Mouse (Mus musculus): ENCODE measurements at regions not wholly inside any gene's neighbourhood (a gene's known extent, or its start where the extent isn't known, plus 50 kb on each side); places are given as distances from the start of the nearest gene placed in this dataset.

GRCm38 (mm10) chr1:57217656-57218055 is 159.8 kb upstream of the 1700066M21Rik start:
- H3K79me2 ChIP-seq (ENCODE audit: control insufficient read depth, insufficient read depth, low read length, poor library complexity), result no peaks in the 10 kb centered on the region
- no peak overlapping the region for H3K27ac ChIP-seq (ENCODE audit: control insufficient read depth, low read depth, low read length)
- no peaks in the 10 kb centered on the region for H3K27me3 ChIP-seq (ENCODE audit: control insufficient read depth in 1 of 2, insufficient read depth in 2 of 2, low read length in 2 of 2)
- H3K9ac ChIP-seq (ENCODE audit: control insufficient read depth, low read depth, low read length, poor library complexity, severe bottlenecking), result no peak overlapping the region
- DNase-seq (ENCODE audit: low read depth, low spot score), result no peak
- H3K9me3 ChIP-seq (replicated peaks; ENCODE audit: insufficient read depth, low read length), result no peaks in the 10 kb centered on the region
- H3K4me1 ChIP-seq (ENCODE audit: control insufficient read depth in 1 of 2, insufficient read depth in 2 of 2, low read length in 2 of 2), result no peaks in the 10 kb centered on the region
- no peak overlapping the region for H3K4me3 ChIP-seq (ENCODE audit: control insufficient read depth in 1 of 2, insufficient read depth in 1 of 2, low read depth in 2 of 2, low read length in 2 of 2)
- TF ChIP-seq POLR2AphosphoS5 (IDR thresholded peaks at IDR 0.05; ENCODE audit: borderline replicate concordance, low read depth, low read length), result no peak
- no peak for TF ChIP-seq EP300 (IDR thresholded peaks at IDR 0.05; ENCODE audit: low read depth in 1 of 2, low read length in 2 of 2)
- TF ChIP-seq MYC (IDR thresholded peaks at IDR 0.05; ENCODE audit: low read depth, low read length), result no peak
- no peaks in the 10 kb centered on the region for H3K36me3 ChIP-seq (ENCODE audit: control insufficient read depth in 1 of 2, insufficient read depth in 2 of 2, low read length in 2 of 2)

DNA sequence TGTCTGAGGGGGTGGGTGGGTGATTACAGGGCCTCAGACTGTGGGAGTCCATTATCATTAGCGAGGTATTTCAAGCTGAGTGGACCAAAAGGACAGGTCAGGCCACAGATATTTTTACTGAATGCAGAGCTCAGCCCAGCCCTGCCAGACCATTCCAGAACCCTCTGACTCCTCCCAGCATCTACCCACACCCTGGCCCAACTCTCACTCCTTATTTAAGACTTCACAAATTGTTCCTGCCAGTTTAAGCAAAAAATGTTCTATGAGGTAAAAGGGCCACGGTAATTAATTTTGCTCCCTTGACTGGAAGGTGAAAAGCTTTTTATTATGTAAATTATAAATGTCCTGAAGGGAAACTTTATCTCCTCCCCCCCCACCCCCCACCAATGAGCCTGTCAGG is 159.3 kb upstream of the 1700066M21Rik start:
- no peak for DNase-seq (ENCODE audit: low read depth, low spot score)
- no peak overlapping the region for H3K27ac ChIP-seq (ENCODE audit: control insufficient read depth, low read depth, low read length)
- TF ChIP-seq ETS1 (IDR thresholded peaks at IDR 0.05; ENCODE audit: low read depth, low read length) (no peak), ZMIZ1 (IDR thresholded peaks at IDR 0.05; ENCODE audit: low read depth, low read length) (no peak), GATA1 (IDR thresholded peaks at IDR 0.05; ENCODE audit: low read depth, low read length) (no peak), MAX (IDR thresholded peaks at IDR 0.05; ENCODE audit: low read length) (no peak), EP300 (IDR thresholded peaks at IDR 0.05; ENCODE audit: low read depth in 1 of 2, low read length in 2 of 2) (no peak), ZKSCAN1 (IDR thresholded peaks at IDR 0.05; ENCODE audit: low read depth, low read length) (no peak), MXI1 (IDR thresholded peaks at IDR 0.05; ENCODE audit: low read depth, low read length) (no peak), HCFC1 (IDR thresholded peaks at IDR 0.05; ENCODE audit: low read depth, low read length) (no peak)
- no peak overlapping the region for H3K4me3 ChIP-seq (ENCODE audit: control insufficient read depth in 1 of 2, insufficient read depth in 1 of 2, low read depth in 2 of 2, low read length in 2 of 2)
- no peak overlapping the region for H3K9ac ChIP-seq (ENCODE audit: control insufficient read depth, low read depth, low read length, poor library complexity, severe bottlenecking)
- no peaks in the 10 kb centered on the region for H3K4me1 ChIP-seq (ENCODE audit: control insufficient read depth in 1 of 2, insufficient read depth in 2 of 2, low read length in 2 of 2)
- no peaks in the 10 kb centered on the region for H3K79me2 ChIP-seq (ENCODE audit: control insufficient read depth, insufficient read depth, low read length, poor library complexity)
- H3K27me3 ChIP-seq (ENCODE audit: control insufficient read depth in 1 of 2, insufficient read depth in 2 of 2, low read length in 2 of 2), result no peaks in the 10 kb centered on the region
- no peaks in the 10 kb centered on the region for H3K9me3 ChIP-seq (replicated peaks; ENCODE audit: insufficient read depth, low read length)
- no peaks in the 10 kb centered on the region for H3K36me3 ChIP-seq (ENCODE audit: control insufficient read depth in 1 of 2, insufficient read depth in 2 of 2, low read length in 2 of 2)

DNA sequence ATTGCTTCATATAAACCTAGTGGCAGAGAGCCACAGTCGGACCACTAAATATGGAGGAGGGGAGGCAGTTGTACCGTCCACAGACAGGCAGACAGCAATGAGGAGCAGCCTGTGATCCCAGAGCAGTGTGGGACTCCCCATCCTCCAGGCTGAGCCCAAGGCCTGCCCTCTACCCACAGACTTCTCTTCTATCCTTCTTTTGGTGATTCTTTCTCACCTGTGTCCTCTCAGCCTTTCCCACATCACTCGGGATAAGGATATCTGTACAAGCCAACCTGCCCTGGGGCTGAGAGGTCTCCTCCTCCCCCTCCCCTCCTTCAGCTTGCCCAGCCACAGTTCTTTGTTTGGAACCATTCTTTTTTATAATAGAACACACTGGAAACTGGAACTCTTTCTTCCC is 158.8 kb upstream of the 1700066M21Rik start:
- H3K27ac ChIP-seq (ENCODE audit: control insufficient read depth, low read depth, low read length), result no peak overlapping the region
- no peak for DNase-seq (ENCODE audit: low read depth, low spot score)
- no peaks in the 10 kb centered on the region for H3K27me3 ChIP-seq (ENCODE audit: control insufficient read depth in 1 of 2, insufficient read depth in 2 of 2, low read length in 2 of 2)
- TF ChIP-seq CHD1 (IDR thresholded peaks at IDR 0.05; ENCODE audit: low read depth, low read length) (no peak), MAFK (IDR thresholded peaks at IDR 0.05; ENCODE audit: borderline replicate concordance, low read depth, low read length) (no peak), MEF2A (IDR thresholded peaks at IDR 0.05; ENCODE audit: extremely low read depth, insufficient replicate concordance, low read depth, low read length, poor library complexity, severe bottlenecking) (no peak), BHLHE40 (IDR thresholded peaks at IDR 0.05; ENCODE audit: borderline replicate concordance, low read depth, low read length) (no peak), NELFE (IDR thresholded peaks at IDR 0.05; ENCODE audit: low read depth, low read length) (no peak), MYB (IDR thresholded peaks at IDR 0.05; ENCODE audit: low read depth, low read length) (no peak), UBTF (IDR thresholded peaks at IDR 0.05; ENCODE audit: borderline replicate concordance, insufficient read depth, low read depth, low read length) (no peak), CHD2 (IDR thresholded peaks at IDR 0.05; ENCODE audit: low read length) (no peak)
- H3K9me3 ChIP-seq (replicated peaks; ENCODE audit: insufficient read depth, low read length), result no peaks in the 10 kb centered on the region
- no peaks in the 10 kb centered on the region for H3K79me2 ChIP-seq (ENCODE audit: control insufficient read depth, insufficient read depth, low read length, poor library complexity)
- no peaks in the 10 kb centered on the region for H3K4me1 ChIP-seq (ENCODE audit: control insufficient read depth in 1 of 2, insufficient read depth in 2 of 2, low read length in 2 of 2)
- H3K9ac ChIP-seq (ENCODE audit: control insufficient read depth, low read depth, low read length, poor library complexity, severe bottlenecking), result no peak overlapping the region
- H3K4me3 ChIP-seq (ENCODE audit: control insufficient read depth in 1 of 2, insufficient read depth in 1 of 2, low read depth in 2 of 2, low read length in 2 of 2), result no peak overlapping the region
- no peaks in the 10 kb centered on the region for H3K36me3 ChIP-seq (ENCODE audit: control insufficient read depth in 1 of 2, insufficient read depth in 2 of 2, low read length in 2 of 2)
